Mouse (Mus musculus): Measurements from ENCODE around the gene Itch. TPM values are rescaled to one million over a fixed set of nuclear protein-coding genes. Genes with fewer than 3 reads are reported as not detected.

Gene Itch
- total RNA-seq (2023) = 79.9 TPM in 2 replicates

GRCm38 (mm10) chr2:155133011-155133976 is at the start of gene Itch:
Gene Itch (plus strand): TSS chr2:155133509.

DNA sequence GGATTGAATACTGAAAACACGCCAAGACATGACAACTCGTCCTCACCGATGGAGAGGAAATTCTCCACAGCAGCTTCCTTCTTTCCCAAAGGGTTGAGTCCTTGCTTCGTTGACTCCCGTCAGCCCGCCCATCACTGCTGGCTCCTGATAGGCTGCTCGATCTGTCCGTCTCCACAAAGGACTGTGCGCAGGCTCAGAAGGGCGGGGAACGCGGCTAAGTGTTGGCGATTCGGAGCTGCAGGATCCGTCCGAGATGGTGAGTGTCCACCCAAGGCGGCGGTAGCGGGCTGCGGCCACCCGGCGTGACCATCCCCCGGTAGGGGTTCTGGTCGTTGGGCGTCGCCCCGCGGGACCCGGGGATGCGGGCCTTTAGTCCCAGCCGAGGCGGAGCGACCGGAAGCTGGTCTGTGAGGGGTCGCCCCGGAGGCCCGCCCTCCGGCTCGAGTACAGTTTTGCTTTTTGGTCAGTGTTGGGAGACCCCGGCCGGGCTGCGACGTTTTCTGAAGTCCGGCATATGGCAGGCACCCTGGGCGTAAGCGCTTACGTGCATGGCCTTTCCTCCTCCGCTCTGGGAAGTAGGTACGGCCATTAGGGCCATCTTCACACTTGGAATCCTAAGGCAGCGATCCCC is 103.2 kb downstream of the Itch start, which contains the start of gene Dynlrb1:
Gene Dynlrb1, plus strand, starts transcription at position 172 of the 631 bp plus-strand sequence.

GRCm38 (mm10) chr2:155276195-155276594 is 142.9 kb downstream of the Itch start, which contains the start of gene Map1lc3a:
Gene Map1lc3a (plus strand): TSS chr2:155276297.

Other genes with a start within 250 kb of the Itch start
- gene Eif2s2, start 240.6 kb upstream of the Itch start, total RNA-seq (2023) = 43.9 and 45.8 TPM in 2 replicates
- gene Gm14226, start 115.2 kb upstream of the Itch start, total RNA-seq (2023) = 0.16 TPM in 1 of 2 replicates, not detected in the other
- 12.3 and 13.0 TPM in 2 replicates for gene Ahcy, start 59.0 kb upstream of the Itch start, total RNA-seq (2023)
- 66.0 and 82.4 TPM in 2 replicates for gene Dynlrb1, start 103.0 kb downstream of the Itch start, total RNA-seq (2023)
- gene Map1lc3a, start 142.8 kb downstream of the Itch start, total RNA-seq (2023) = 33.6 and 47.4 TPM in 2 replicates
- gene Pigu, start 223.9 kb downstream of the Itch start, total RNA-seq (2023) = 12.3 and 12.6 TPM in 2 replicates
- 431 and 452 TPM in 2 replicates for gene Trp53inp2, start 247.6 kb downstream of the Itch start, total RNA-seq (2023)